Mouse (Mus musculus) heart, embryonic 12.5 days (tissue): Measurements from ENCODE around the gene Olfr545. TPM values are rescaled to one million over a fixed set of nuclear protein-coding genes. Genes with fewer than 3 reads are reported as not detected.

Experiments used
- polyA plus RNA-seq: library from polyadenylated mRNA; unstranded; fragments of >200 nt; fragmentation: Nextera tagmentation; extraction: Ambion mirVana; gene quantifications from 2 replicates; pipeline ENCODE4 v1.2.1, GENCODE M21; 2016

Gene Olfr545
- polyA plus RNA-seq, 1 experiment from 2014 or later = not detected

Other genes with a start within 250 kb of the Olfr545 start
- 41.9 and 42.7 TPM in 2 replicates for gene Rhog, start 243.5 kb downstream of the Olfr545 start, polyA plus RNA-seq
- 16.8 and 19.1 TPM in 2 replicates for gene Stim1, start 231.8 kb downstream of the Olfr545 start, polyA plus RNA-seq
- 134 and 145 TPM in 2 replicates for gene Rrm1, start 57.9 kb downstream of the Olfr545 start, polyA plus RNA-seq
- 0.15 TPM in 1 of 2 replicates, not detected in the other for gene Olfr543, start 17.9 kb downstream of the Olfr545 start, polyA plus RNA-seq
- 0.06 and 0.08 TPM in 2 replicates for gene Olfr544, start 11.3 kb downstream of the Olfr545 start, polyA plus RNA-seq
- not detected in 2 replicates for gene Olfr547, start 35.2 kb upstream of the Olfr545 start, polyA plus RNA-seq
- not detected in 2 replicates for gene Olfr548-ps1, start 41.3 kb upstream of the Olfr545 start, polyA plus RNA-seq
- gene Olfr549, start 50.3 kb upstream of the Olfr545 start, polyA plus RNA-seq = not detected in 2 replicates
- 0.46 and 0.49 TPM in 2 replicates for gene Trim21, start 65.9 kb upstream of the Olfr545 start, polyA plus RNA-seq
- not detected in 2 replicates for gene Olfr550, start 71.9 kb upstream of the Olfr545 start, polyA plus RNA-seq
- not detected in 2 replicates for gene Olfr551, start 92.3 kb upstream of the Olfr545 start, polyA plus RNA-seq
- not detected in 2 replicates for gene Olfr552, start 98.2 kb upstream of the Olfr545 start, polyA plus RNA-seq
- not detected in 2 replicates for gene Olfr553, start 118.6 kb upstream of the Olfr545 start, polyA plus RNA-seq
- not detected in 2 replicates for gene Olfr554, start 138.9 kb upstream of the Olfr545 start, polyA plus RNA-seq
- not detected in 2 replicates for gene Olfr555, start 159.2 kb upstream of the Olfr545 start, polyA plus RNA-seq
- gene Olfr556, start 165.3 kb upstream of the Olfr545 start, polyA plus RNA-seq = not detected in 2 replicates
- gene Trim68, start 187.8 kb upstream of the Olfr545 start, polyA plus RNA-seq = 14.1 and 14.7 TPM in 2 replicates
- not detected in 2 replicates for gene Olfr557, start 196.3 kb upstream of the Olfr545 start, polyA plus RNA-seq
- not detected in 2 replicates for gene Olfr558, start 202.6 kb upstream of the Olfr545 start, polyA plus RNA-seq
- not detected in 2 replicates for gene Olfr33, start 219.5 kb upstream of the Olfr545 start, polyA plus RNA-seq
- gene Olfr559, start 227.9 kb upstream of the Olfr545 start, polyA plus RNA-seq = not detected in 2 replicates